ENCODE assay signal across 7 mouse cellular contexts in genomic region chr1:46892752-46893151, GRCm38 (mm10). TPM values are rescaled to one million over a fixed set of nuclear protein-coding genes. Genes with fewer than 3 reads are reported as not detected.
DNase-seq lines count a peak whose midpoint lies in the region; ATAC-seq and TF ChIP-seq lines count a peak whose summit lies in the region.

Gene Slc39a10 (minus strand): TSS chr1:46892852.

- no peak within 1 kb of the TSS for H3K4me2 ChIP-seq in neural tube, embryonic 15.5 days
- H3K4me2 ChIP-seq in liver, postnatal 0 days (ENCODE audit: low read depth, low read length): no peak within 1 kb of the TSS

- H3K4me1 ChIP-seq in testis, adult 2 months (ENCODE audit: control insufficient read depth, insufficient read depth, low read length): no peaks in the 10 kb centered on the region
- peaks cover 23% of the 10 kb centered on the region for H3K4me1 ChIP-seq in forebrain, embryonic 10.5 days
- no peaks in the 10 kb centered on the region for H3K4me1 ChIP-seq in neural tube, embryonic 15.5 days
- H3K4me1 ChIP-seq in liver, postnatal 0 days (ENCODE audit: insufficient read depth): no peaks in the 10 kb centered on the region

- 59% methylated on average over 3 of the region's 3 CpGs for WGBS in forebrain, embryonic 10.5 days
- WGBS in neural tube, embryonic 15.5 days: 63% methylated on average over 3 of the region's 3 CpGs
- WGBS in liver, postnatal 0 days (ENCODE audit: insufficient replicate concordance): 65% methylated on average over 3 of the region's 3 CpGs

- H3K9me3 ChIP-seq in forebrain, embryonic 10.5 days: no peaks in the 10 kb centered on the region
- H3K9me3 ChIP-seq in neural tube, embryonic 15.5 days (replicated peaks): no peaks in the 10 kb centered on the region
- H3K9me3 ChIP-seq in liver, postnatal 0 days (ENCODE audit: low read length): no peaks in the 10 kb centered on the region

- TF ChIP-seq CTCF in testis, adult 2 months (IDR thresholded peaks at IDR 0.05; ENCODE audit: control insufficient read depth, insufficient read depth, insufficient replicate concordance, low read depth, low read length): no peak
- no peak for TF ChIP-seq CTCF in liver, postnatal 0 days (IDR thresholded peaks at IDR 0.05; ENCODE audit: low read depth)

- no peak within 1 kb of the TSS for H3K9ac ChIP-seq in neural tube, embryonic 15.5 days (replicated peaks)
- no peak within 1 kb of the TSS for H3K9ac ChIP-seq in liver, postnatal 0 days (replicated peaks)

- no peak for ATAC-seq in neural tube, embryonic 15.5 days (ENCODE audit: low FRiP score)
- no peak for ATAC-seq in liver, postnatal 0 days

- no peak within 1 kb of the TSS for H3K27ac ChIP-seq in testis, adult 2 months (ENCODE audit: control insufficient read depth, insufficient read depth, low read depth, low read length)
- H3K27ac ChIP-seq in forebrain, embryonic 10.5 days: no peak within 1 kb of the TSS
- H3K27ac ChIP-seq in neural tube, embryonic 15.5 days (replicated peaks): no peak within 1 kb of the TSS
- no peak within 1 kb of the TSS for H3K27ac ChIP-seq in liver, postnatal 0 days (ENCODE audit: low read depth)

- TF ChIP-seq POLR2A in testis, adult 2 months (IDR thresholded peaks at IDR 0.05; ENCODE audit: control insufficient read depth, low read depth, low read length): no peak

- no peak for DNase-seq in testis, postnatal 10 days (ENCODE audit: low spot score)
- no peak for DNase-seq in forebrain, embryonic 10.5 days (ENCODE audit: extremely low spot score, low spot score)
- DNase-seq in layer of hippocampus, postnatal 25 days (ENCODE audit: extremely low spot score in 1 of 2, low spot score in 1 of 2): no peak
- no peak for DNase-seq in spleen, postnatal 4 days (ENCODE audit: low spot score in 2 of 2)
- no peak for DNase-seq in liver, postnatal 0 days

- H3K36me3 ChIP-seq in testis, adult 2 months (ENCODE audit: control insufficient read depth, insufficient read depth, low read length): no peaks in the 10 kb centered on the region
- no peaks in the 10 kb centered on the region for H3K36me3 ChIP-seq in forebrain, embryonic 10.5 days (replicated peaks)
- no peaks in the 10 kb centered on the region for H3K36me3 ChIP-seq in neural tube, embryonic 15.5 days
- H3K36me3 ChIP-seq in liver, postnatal 0 days (replicated peaks; ENCODE audit: insufficient read depth, low read length): no peaks in the 10 kb centered on the region

- no peak for TF ChIP-seq EP300 in liver, postnatal 0 days (IDR thresholded peaks at IDR 0.05; ENCODE audit: low read depth)

- no peaks in the 10 kb centered on the region for H3K27me3 ChIP-seq in testis, adult 2 months (ENCODE audit: control insufficient read depth, insufficient read depth, low read length)
- H3K27me3 ChIP-seq in forebrain, embryonic 10.5 days (ENCODE audit: poor library complexity, severe bottlenecking): no peaks in the 10 kb centered on the region
- H3K27me3 ChIP-seq in neural tube, embryonic 15.5 days (replicated peaks): no peaks in the 10 kb centered on the region
- no peaks in the 10 kb centered on the region for H3K27me3 ChIP-seq in liver, postnatal 0 days (ENCODE audit: insufficient read depth, low read length)

- no peak within 1 kb of the TSS for H3K4me3 ChIP-seq in testis, adult 2 months (ENCODE audit: control insufficient read depth, low read depth, low read length)
- no peak within 1 kb of the TSS for H3K4me3 ChIP-seq in forebrain, embryonic 10.5 days
- H3K4me3 ChIP-seq in neural tube, embryonic 15.5 days (replicated peaks): no peak within 1 kb of the TSS
- H3K4me3 ChIP-seq in liver, postnatal 0 days (ENCODE audit: low read depth, low read length): no peak within 1 kb of the TSS

RNA-seq across cellular contexts. Expression of gene Slc39a10, which starts in this region (rescaled TPM):
- 23.1 and 25.8 TPM in 2 replicates for polyA plus RNA-seq in testis, adult 2 months (2012; rRNA removed)
- polyA plus RNA-seq in forebrain, embryonic 10.5 days (2016; fragmentation: Nextera tagmentation; extraction: Ambion mirVana): 63.0 and 65.0 TPM in 2 replicates
- 100 to 1,000 TPM in 1 of 2 experiments, 10 to 100 TPM in 1; 97.3 to 107 TPM for total RNA-seq in layer of hippocampus, postnatal 25 days (2021)
- 52.7 and 55.7 TPM in 2 replicates for polyA plus RNA-seq in neural tube, embryonic 15.5 days (2015; fragmentation: Nextera tagmentation; extraction: Ambion mirVana)
- polyA plus RNA-seq in liver, postnatal 0 days (2015; fragmentation: Nextera tagmentation; extraction: Ambion mirVana): 1.4 and 2.4 TPM in 2 replicates
